Mouse (Mus musculus) liver, embryonic 14.5 days (tissue): Measurements from ENCODE around the gene Arf5. TPM values are rescaled to one million over a fixed set of nuclear protein-coding genes. Genes with fewer than 3 reads are reported as not detected.

ENCODE experiments used
- ATAC-seq: fragments of 200-750 bp; cut with Nextera tagmentation; 2 replicates; pipeline ENCODE4 v1.8.0; 2017; ENCODE audit warnings: moderate number of reproducible peaks, mild to moderate bottlenecking, moderate library complexity; ENCODE audit not compliant: insufficient read depth
- DNase-seq, 3 experiments: peaks; one replicate each; pipeline ENCODE4 v3.0.0-alpha.2; 2012 to 2013; ENCODE audit warnings: low read depth in 3 of 3, low spot score in 3 of 3
- H3K27ac ChIP-seq: fragments of 300-500 bp; sonication (generic); 2 replicates; pipeline ENCODE4 v1.5.1; 2014; ENCODE audit warnings: moderate library complexity, mild to moderate bottlenecking, control low read depth, inconsistent platforms
- H3K27me3 ChIP-seq: fragments of 300-500 bp; sonication (generic); 2 replicates; pipeline ENCODE4 v1.6.1; 2014; ENCODE audit warnings: mild to moderate bottlenecking, low read length, moderate library complexity; ENCODE audit not compliant: control insufficient read depth, insufficient read depth
- H3K36me3 ChIP-seq: fragments of 300-500 bp; sonication (generic); replicated peaks from 2 replicates; pipeline ENCODE4 v1.6.1; 2014; ENCODE audit warnings: low read depth; ENCODE audit not compliant: control insufficient read depth, insufficient read depth
- H3K4me1 ChIP-seq, 2 experiments: fragments of 200-500 bp in 1 of 2; fragments of 300-500 bp in 1 of 2; sonication (generic) in 1 of 2; replicated peaks; 2 replicates each; pipeline ENCODE4 v1.6.1; 2012 to 2014; ENCODE audit warnings: antibody characterized with exemption in 1 of 2, inconsistent platforms in 1 of 2, low read length in 1 of 2; ENCODE audit not compliant: control insufficient read depth in 2 of 2, insufficient read depth in 2 of 2
- H3K4me2 ChIP-seq: fragments of 300-500 bp; sonication (generic); 2 replicates; pipeline ENCODE4 v1.6.1; 2014; ENCODE audit warnings: low read depth, mild to moderate bottlenecking, control low read depth, moderate library complexity
- H3K4me3 ChIP-seq, 2 experiments: fragments of 200-500 bp in 1 of 2; fragments of 300-500 bp in 1 of 2; sonication (generic) in 1 of 2; 2 replicates each; pipeline ENCODE4 v1.5.1; 2012 to 2014; ENCODE audit warnings: low read depth in 2 of 2, low read length in 2 of 2, mild to moderate bottlenecking in 2 of 2, control low read depth in 1 of 2, inconsistent platforms in 1 of 2, moderate library complexity in 1 of 2; ENCODE audit not compliant: insufficient read depth in 1 of 2
- H3K9ac ChIP-seq: fragments of 300-500 bp; sonication (generic); replicated peaks from 2 replicates; pipeline ENCODE4 v1.6.1; 2014; ENCODE audit warnings: mild to moderate bottlenecking, control low read depth, moderate library complexity
- H3K9me3 ChIP-seq: fragments of 300-500 bp; sonication (generic); 2 replicates; pipeline ENCODE4 v1.6.1; 2016; ENCODE audit warnings: low read length, mixed read lengths; ENCODE audit not compliant: control insufficient read depth
- CTCF ChIP-seq: IDR thresholded peaks from 2 replicates; pipeline ENCODE4 v1.5.1; 2016; ENCODE audit warnings: antibody characterized with exemption, low read depth, control low read depth
- EP300 ChIP-seq: IDR thresholded peaks from 2 replicates; pipeline ENCODE4 v1.6.1; 2016; ENCODE audit warnings: antibody characterized with exemption, low read depth
- WGBS: fragments of 180-500 bp; shearing (Covaris S2); extraction: QIAGEN DNeasy Blood & Tissue Kit; methylation state at CpG from one replicate; pipeline ENCODE4 v1.1.7; 2014; ENCODE audit not compliant: insufficient replicate concordance; 5-methylcytosine and 5-hydroxymethylcytosine counted together
- polyA plus RNA-seq, 2 experiments: library from polyadenylated mRNA; depleted of rRNA in 1 of 2; stranded (reverse) in 1 of 2; unstranded in 1 of 2; fragments of >200 nt; fragmentation: Nextera tagmentation in 1 of 2; extraction: Ambion mirVana in 1 of 2; gene quantifications; 2 replicates each; pipeline versions ENCODE4 v1.2.1 to v1.2.3; 2012 to 2014

Arf5 gene
- polyA plus RNA-seq, 2 experiments: 299 to 383 TPM

GRCm38 (mm10) chr6:28460534-28460933 is 37.2 kb downstream of the Arf5 start:
- H3K27me3 ChIP-seq: no peaks in the 10 kb centered on the region
- peaks cover 0 to 5% of the 10 kb centered on the region in 2 experiments; a peak in 1 of 4 replicates for H3K4me1 ChIP-seq
- TF ChIP-seq CTCF: peak; percentile 91
- TF ChIP-seq EP300: no peak
- no peaks in the 10 kb centered on the region for H3K9me3 ChIP-seq
- no peaks in the 10 kb centered on the region for H3K36me3 ChIP-seq
- ATAC-seq (0 out of 2 replicates have a peak, but pooled peaks have one; percentile 16), DNase-seq (no peak)
- no peak overlapping the region for H3K27ac ChIP-seq
- no peak overlapping the region for H3K4me2 ChIP-seq
- 4% methylated on average over 5 of the region's 5 CpGs for WGBS
- no peak overlapping the region for H3K4me3 ChIP-seq
- H3K9ac ChIP-seq: no peak overlapping the region

- WGBS: 52% methylated on average over 6 of the region's 6 CpGs
- H3K9ac ChIP-seq: no peak overlapping the region
- no peaks in the 10 kb centered on the region for H3K36me3 ChIP-seq
- no peaks in the 10 kb centered on the region for H3K27me3 ChIP-seq
- H3K4me2 ChIP-seq: no peak overlapping the region
- DNase-seq: no peak
- no peaks in the 10 kb centered on the region for H3K9me3 ChIP-seq
- TF ChIP-seq EP300 (no peak), CTCF (no peak)
- H3K4me3 ChIP-seq: no peak overlapping the region
- no peak overlapping the region for H3K27ac ChIP-seq
- no peak for ATAC-seq
- peaks cover 0 to 5% of the 10 kb centered on the region in 2 experiments; a peak in 1 of 4 replicates for H3K4me1 ChIP-seq
These were observed 41.3 kb downstream of the Arf5 start for GRCm38 (mm10) chr6:28464630-28465029.

- Histone ChIP-seq H3K4me1 (no peaks in the 10 kb centered on the region), H3K27me3 (no peaks in the 10 kb centered on the region), H3K27ac (no peak overlapping the region), H3K9ac (no peak overlapping the region), H3K4me3 (no peak overlapping the region), H3K4me2 (no peak overlapping the region), H3K9me3 (no peaks in the 10 kb centered on the region), H3K36me3 (no peaks in the 10 kb centered on the region)
- no peak for DNase-seq
- no peak for ATAC-seq
- no peak for TF ChIP-seq EP300
- TF ChIP-seq CTCF: no peak
- WGBS: 67% methylated on average over 4 of the region's 4 CpGs
These were observed 46.8 kb downstream of the Arf5 start for GRCm38 (mm10) chr6:28470017-28470602.

GRCm38 (mm10) chr6:28470621-28471020 is 47.3 kb downstream of the Arf5 start:
- no peak for ATAC-seq
- H3K9me3 ChIP-seq: no peaks in the 10 kb centered on the region
- H3K4me2 ChIP-seq: no peak overlapping the region
- no peak overlapping the region for H3K27ac ChIP-seq
- no peaks in the 10 kb centered on the region for H3K27me3 ChIP-seq
- H3K9ac ChIP-seq: no peak overlapping the region
- TF ChIP-seq EP300 (no peak), CTCF (no peak)
- no peak for DNase-seq
- H3K36me3 ChIP-seq: no peaks in the 10 kb centered on the region
- no peak overlapping the region for H3K4me3 ChIP-seq
- 56% methylated on average over 5 of the region's 5 CpGs for WGBS
- no peaks in the 10 kb centered on the region for H3K4me1 ChIP-seq

GRCm38 (mm10) chr6:28471284-28472035 is 48.1 kb downstream of the Arf5 start:
- Histone ChIP-seq H3K4me2 (no peak overlapping the region), H3K4me1 (no peaks in the 10 kb centered on the region), H3K9ac (no peak overlapping the region), H3K36me3 (no peaks in the 10 kb centered on the region), H3K9me3 (no peaks in the 10 kb centered on the region), H3K27ac (no peak overlapping the region), H3K4me3 (no peak overlapping the region), H3K27me3 (no peaks in the 10 kb centered on the region)
- TF ChIP-seq EP300 (no peak), CTCF (no peak)
- no peak for DNase-seq
- ATAC-seq: no peak
- WGBS: 70% methylated on average over 9 of the region's 9 CpGs
